Mouse (Mus musculus) brain, embryonic 14.5 days (tissue): Measurements from ENCODE around the gene Thada. TPM values are rescaled to one million over a fixed set of nuclear protein-coding genes. Genes with fewer than 3 reads are reported as not detected.
"Not testable (repeated sequence)": the region's sequence is repeated elsewhere in the genome, so short reads cannot be mapped to it uniquely, and the experiment has no call there.

Source experiments
- DNase-seq: peaks from one replicate; pipeline ENCODE4 v3.0.0-alpha.2; 2011; ENCODE audit warnings: low read depth
- CTCF ChIP-seq: fragments of 200-500 bp; IDR thresholded peaks from 2 replicates; pipeline ENCODE4 v1.5.1; 2012; ENCODE audit warnings: inconsistent platforms, mild to moderate bottlenecking, moderate library complexity, borderline replicate concordance; ENCODE audit not compliant: insufficient read depth, insufficient read length; ENCODE audit errors: extremely low read depth
- POLR2A ChIP-seq: fragments of 200-500 bp; IDR thresholded peaks from 2 replicates; pipeline ENCODE4 v1.6.1; 2012; ENCODE audit warnings: mild to moderate bottlenecking, inconsistent platforms, borderline replicate concordance; ENCODE audit not compliant: poor library complexity, insufficient read depth, insufficient read length, severe bottlenecking; ENCODE audit errors: extremely low read depth
- polyA plus RNA-seq: library from polyadenylated mRNA; depleted of rRNA; stranded (reverse); fragments of >200 nt; gene quantifications from 2 replicates; pipeline ENCODE4 v1.2.3, GENCODE M21; 2012

Thada gene
- polyA plus RNA-seq, 1 experiment, result 10.2 TPM

DNA sequence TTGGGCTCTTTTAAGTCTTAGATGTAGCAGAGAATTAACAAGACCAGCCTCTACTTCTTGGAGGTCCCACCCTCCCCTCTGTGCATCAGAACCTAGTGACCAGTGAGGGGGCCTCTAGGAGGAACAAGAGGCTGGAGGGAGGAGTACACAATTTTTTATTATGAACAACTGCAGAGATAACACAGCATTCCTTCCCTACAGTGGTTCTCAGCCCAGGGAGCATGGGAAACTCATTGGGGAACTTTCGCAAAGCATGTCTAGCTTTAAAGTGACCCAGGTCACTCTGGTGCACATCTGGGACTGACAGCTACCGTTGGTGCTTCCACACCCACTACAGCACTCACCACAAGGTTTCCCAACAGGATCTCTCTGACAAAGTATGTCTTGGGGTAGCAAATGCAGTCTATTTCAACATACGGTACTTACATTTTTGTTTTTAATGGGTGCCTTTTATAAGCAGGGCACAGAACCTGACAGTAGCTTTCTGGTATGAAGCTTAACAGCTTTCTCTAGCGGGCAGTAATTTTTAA, 230.5 kb downstream of the Thada start:
- no peak for DNase-seq
- TF ChIP-seq CTCF, result no peak
- no peak for TF ChIP-seq POLR2A

GRCm38 (mm10) chr17:84234785-84235184, 231.2 kb downstream of the Thada start:
- DNase-seq, result not testable (repeated sequence)

GRCm38 (mm10) chr17:84233758-84234157, 232.2 kb downstream of the Thada start:
- no peak for DNase-seq
- no peak for TF ChIP-seq POLR2A

GRCm38 (mm10) chr17:84231361-84231760, 234.6 kb downstream of the Thada start:
- TF ChIP-seq CTCF (no peak), POLR2A (no peak)
- no peak for DNase-seq

GRCm38 (mm10) chr17:84228223-84228622, 237.8 kb downstream of the Thada start:
- DNase-seq, result no peak
- TF ChIP-seq POLR2A, result no peak
- TF ChIP-seq CTCF, result no peak

DNA sequence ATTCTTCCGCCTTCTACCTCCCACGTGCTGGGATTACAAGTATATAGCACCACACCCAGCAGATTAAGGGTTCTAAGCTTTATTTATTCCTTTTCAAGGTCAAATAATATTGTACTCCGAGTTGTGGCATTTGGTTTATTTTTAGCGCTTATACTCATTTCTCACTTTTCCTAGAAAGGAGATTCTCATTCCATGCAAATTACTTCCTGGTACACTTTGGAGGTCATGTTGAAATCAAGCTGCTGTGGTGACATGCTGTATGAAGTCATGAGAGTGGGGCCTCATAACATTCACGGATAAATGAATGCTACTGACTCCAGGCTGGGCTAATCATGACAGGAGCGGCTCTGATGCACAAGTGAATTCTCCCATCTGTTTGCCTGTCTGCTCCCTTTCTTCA, 239.3 kb downstream of the Thada start:
- peak; percentile 34 for DNase-seq
- TF ChIP-seq CTCF (no peak), POLR2A (no peak)

- no peak for DNase-seq
- TF ChIP-seq CTCF, result no peak
- no peak for TF ChIP-seq POLR2A
These were observed 239.8 kb downstream of the Thada start for GRCm38 (mm10) chr17:84226231-84226630.

GRCm38 (mm10) chr17:84224217-84224887, 241.7 kb downstream of the Thada start:
- no peak for TF ChIP-seq POLR2A
- TF ChIP-seq CTCF, result no peak
- DNase-seq, result no peak

DNA sequence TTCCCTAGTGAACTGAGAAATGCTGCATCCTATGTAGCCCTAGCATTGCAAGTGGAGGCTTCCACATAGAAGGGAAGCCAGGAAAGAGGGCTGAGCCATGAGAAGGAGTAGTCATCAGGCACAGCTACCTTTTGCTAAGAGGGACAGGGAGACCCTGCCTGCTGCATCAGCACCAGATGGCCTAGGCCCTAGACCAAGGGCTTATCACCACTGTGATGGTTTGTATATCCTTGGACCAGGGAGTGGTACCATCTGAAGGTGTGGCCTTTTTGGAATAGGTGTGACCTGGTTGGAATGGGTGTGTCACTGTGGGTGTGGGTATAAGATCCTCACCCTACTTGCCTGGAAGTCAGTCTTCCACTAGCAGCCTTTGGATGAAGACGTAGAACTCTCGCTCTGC, 247.2 kb downstream of the Thada start:
- DNase-seq, result not testable (repeated sequence)

DNA sequence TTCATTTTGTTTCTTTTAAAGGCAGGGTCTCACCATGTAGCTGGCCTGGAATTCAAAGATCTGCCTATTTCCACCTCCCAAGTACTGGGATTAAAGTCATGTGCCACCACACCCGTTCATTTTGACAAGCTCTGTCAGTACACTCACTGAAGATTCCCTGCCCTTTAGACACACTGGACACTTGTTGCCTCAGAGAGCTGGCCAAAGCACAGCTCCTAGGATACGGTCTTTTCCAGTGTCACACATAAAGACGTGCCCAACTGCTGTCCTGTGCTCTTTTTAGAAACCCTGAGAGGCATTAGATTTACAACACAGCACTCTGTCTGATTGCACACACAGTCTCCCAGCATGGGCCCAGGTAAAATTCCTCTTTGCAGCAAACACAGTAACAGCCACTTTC, 248.3 kb downstream of the Thada start:
- DNase-seq, result no peak
- TF ChIP-seq CTCF, result no peak
- no peak for TF ChIP-seq POLR2A

- DNase-seq, result peak; percentile 17
- no peak for TF ChIP-seq CTCF
- TF ChIP-seq POLR2A, result no peak
These were observed 250.6 kb downstream of the Thada start for GRCm38 (mm10) chr17:84215264-84215960.

GRCm38 (mm10) chr17:84213464-84213863, 252.5 kb downstream of the Thada start:
- no peak for TF ChIP-seq POLR2A
- TF ChIP-seq CTCF, result no peak
- DNase-seq, result no peak
